Mouse (Mus musculus) heart, embryonic 11.5 days (tissue): Measurements from ENCODE around the gene Vmn1r19. TPM values are rescaled to one million over a fixed set of nuclear protein-coding genes. Genes with fewer than 3 reads are reported as not detected.

Experiments
- polyA plus RNA-seq: library from polyadenylated mRNA; unstranded; fragments of >200 nt; fragmentation: Nextera tagmentation; extraction: Ambion mirVana; gene quantifications from 2 replicates; pipeline ENCODE4 v1.2.1, GENCODE M21; 2014

Vmn1r19 gene
- polyA plus RNA-seq, 1 experiment from 2014 or later = not detected

Other genes starting within 250 kb of the Vmn1r19 start
- not detected in 2 replicates for gene Vmn1r12, start 246.9 kb upstream of the Vmn1r19 start, polyA plus RNA-seq
- gene Vmn1r13, start 200.5 kb upstream of the Vmn1r19 start, polyA plus RNA-seq = not detected in 2 replicates
- not detected in 2 replicates for gene Vmn1r14, start 172.1 kb upstream of the Vmn1r19 start, polyA plus RNA-seq
- gene Vmn1r15, start 145.8 kb upstream of the Vmn1r19 start, polyA plus RNA-seq = not detected in 2 replicates
- not detected in 2 replicates for gene Vmn1r16, start 74.3 kb upstream of the Vmn1r19 start, polyA plus RNA-seq
- not detected in 2 replicates for gene Vmn1r17, start 40.1 kb upstream of the Vmn1r19 start, polyA plus RNA-seq
- not detected in 2 replicates for gene Vmn1r18, start 8.0 kb upstream of the Vmn1r19 start, polyA plus RNA-seq
- not detected in 2 replicates for gene Vmn1r20, start 25.1 kb downstream of the Vmn1r19 start, polyA plus RNA-seq
- gene Ppm1k, start 131.7 kb downstream of the Vmn1r19 start, polyA plus RNA-seq = 14.8 and 15.2 TPM in 2 replicates
- 4.7 and 6.7 TPM in 2 replicates for gene Herc6, start 177.2 kb downstream of the Vmn1r19 start, polyA plus RNA-seq